Mouse (Mus musculus): ENCODE results near the gene Asb5. TPM values are rescaled to one million over a fixed set of nuclear protein-coding genes. Genes with fewer than 3 reads are reported as not detected.
A peak's percentile ranks its signal among the peaks of the same experiment; 100 is the strongest.

Gene Asb5
- polyA plus RNA-seq, 2 experiments = 0.18 to 1.2 TPM

DNA sequence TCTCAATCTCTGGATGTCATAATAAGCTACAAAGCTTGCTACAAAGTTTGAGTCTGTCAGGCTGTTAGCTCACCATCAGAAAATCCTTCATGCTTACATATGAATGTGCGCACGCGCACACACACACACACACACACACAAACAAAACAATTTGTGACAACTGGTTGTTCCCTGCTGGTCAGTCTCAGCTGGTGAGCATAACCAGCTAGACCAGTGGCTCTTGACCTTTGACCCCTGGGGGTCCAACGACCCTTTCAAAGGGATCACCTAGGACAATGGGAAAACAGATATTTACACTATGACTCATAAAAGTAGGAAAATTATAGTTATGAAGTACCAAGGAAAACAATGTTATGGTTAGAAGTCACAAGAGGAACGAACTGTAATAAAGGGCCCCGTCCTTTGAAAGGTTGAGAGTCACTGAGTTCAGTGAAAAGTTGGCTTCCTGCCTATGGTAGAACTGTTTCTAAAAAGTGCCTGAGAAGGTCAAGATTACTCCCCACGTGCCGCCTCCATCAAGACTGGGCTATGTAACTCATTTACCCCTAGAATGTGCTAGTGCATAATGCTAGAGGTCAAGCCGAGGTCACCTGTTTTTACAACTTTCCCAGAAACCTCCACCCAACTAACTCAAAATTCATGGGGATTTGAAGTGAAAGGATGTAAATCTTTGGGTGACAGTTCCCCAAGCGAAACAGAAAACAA lies 10.5 kb upstream of the Asb5 start:
- Histone ChIP-seq H3K27me3 (ENCODE audit: control insufficient read depth, insufficient read depth, low read length) (no peaks in the 10 kb centered on the region), H3K27ac (no peak overlapping the region), H3K9ac (replicated peaks) (no peak overlapping the region), H3K4me1 (replicated peaks; ENCODE audit: control insufficient read depth in 2 of 2, insufficient read depth in 2 of 2, low read length in 1 of 2) (peaks cover 3 to 7% of the 10 kb centered on the region in 2 experiments; a peak in 1 of 4 replicates), H3K4me3 (ENCODE audit: insufficient read depth in 1 of 2, low read depth in 2 of 2, low read length in 2 of 2) (no peak overlapping the region), H3K36me3 (replicated peaks; ENCODE audit: control insufficient read depth, insufficient read depth, low read depth) (peaks cover 6% of the 10 kb centered on the region), H3K9me3 (ENCODE audit: control insufficient read depth, low read length) (no peaks in the 10 kb centered on the region), H3K4me2 (ENCODE audit: low read depth) (no peak overlapping the region)
- ATAC-seq (ENCODE audit: insufficient read depth) (no peak), DNase-seq (ENCODE audit: low read depth in 3 of 3, low spot score in 3 of 3) (no peak)
- 74% methylated on average over 10 of the region's 10 CpGs for WGBS (ENCODE audit: insufficient replicate concordance)
- no peak for TF ChIP-seq CTCF (IDR thresholded peaks at IDR 0.05; ENCODE audit: low read depth)
- no peak for TF ChIP-seq EP300 (IDR thresholded peaks at IDR 0.05; ENCODE audit: low read depth)

- Histone ChIP-seq H3K4me2 (ENCODE audit: low read depth) (no peak overlapping the region), H3K27ac (no peak overlapping the region), H3K9ac (replicated peaks) (no peak overlapping the region), H3K4me1 (replicated peaks; ENCODE audit: control insufficient read depth in 2 of 2, insufficient read depth in 2 of 2, low read length in 1 of 2) (peaks cover 3 to 9% of the 10 kb centered on the region in 2 experiments; a peak in 2 of 4 replicates), H3K9me3 (ENCODE audit: control insufficient read depth, low read length) (no peaks in the 10 kb centered on the region), H3K36me3 (replicated peaks; ENCODE audit: control insufficient read depth, insufficient read depth, low read depth) (peaks cover 6% of the 10 kb centered on the region), H3K27me3 (ENCODE audit: control insufficient read depth, insufficient read depth, low read length) (no peaks in the 10 kb centered on the region), H3K4me3 (ENCODE audit: insufficient read depth in 1 of 2, low read depth in 2 of 2, low read length in 2 of 2) (no peak overlapping the region)
- WGBS (ENCODE audit: insufficient replicate concordance) = 62% methylated on average over 4 of the region's 4 CpGs
- no peak for ATAC-seq (ENCODE audit: insufficient read depth)
- TF ChIP-seq CTCF (IDR thresholded peaks at IDR 0.05; ENCODE audit: low read depth) (no peak), EP300 (IDR thresholded peaks at IDR 0.05; ENCODE audit: low read depth) (no peak)
- no peak for DNase-seq (ENCODE audit: low read depth in 3 of 3, low spot score in 3 of 3)
These were observed 8.9 kb upstream of the Asb5 start for GRCm38 (mm10) chr8:54520516-54520915.

DNA sequence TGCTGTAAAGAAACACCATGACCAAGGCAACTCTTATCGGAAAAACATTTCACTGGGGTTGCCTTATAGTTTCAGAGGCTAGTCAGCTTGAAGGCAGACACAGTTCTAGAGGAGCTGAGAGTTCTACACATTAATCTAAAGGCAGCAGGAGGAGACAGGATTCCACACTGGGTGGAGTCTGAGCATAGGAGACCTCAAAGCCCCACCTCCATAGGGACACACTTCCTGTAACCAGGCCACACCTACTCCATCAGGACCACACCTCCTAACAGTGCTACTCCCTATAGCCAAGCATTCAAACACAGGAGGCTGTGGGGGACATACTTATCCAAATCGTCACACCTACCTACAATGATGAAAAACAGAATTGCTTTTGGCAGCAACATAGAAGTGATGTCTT lies 3.8 kb upstream of the Asb5 start:
- Histone ChIP-seq H3K9me3 (ENCODE audit: control insufficient read depth, low read length) (no peaks in the 10 kb centered on the region), H3K36me3 (replicated peaks; ENCODE audit: control insufficient read depth, insufficient read depth, low read depth) (peaks cover 6% of the 10 kb centered on the region), H3K4me1 (replicated peaks; ENCODE audit: control insufficient read depth in 2 of 2, insufficient read depth in 2 of 2, low read length in 1 of 2) (peaks cover 8 to 23% of the 10 kb centered on the region in 2 experiments), H3K4me3 (ENCODE audit: insufficient read depth in 1 of 2, low read depth in 2 of 2, low read length in 2 of 2) (no peak overlapping the region), H3K9ac (replicated peaks) (no peak overlapping the region), H3K4me2 (ENCODE audit: low read depth) (no peak overlapping the region), H3K27ac (no peak overlapping the region), H3K27me3 (ENCODE audit: control insufficient read depth, insufficient read depth, low read length) (no peaks in the 10 kb centered on the region)
- DNase-seq (ENCODE audit: low read depth in 3 of 3, low spot score in 3 of 3) (peak; percentile 53 to 56 (median 56)), ATAC-seq (ENCODE audit: insufficient read depth) (peak; percentile 27)
- 69% methylated on average over 2 of the region's 2 CpGs for WGBS (ENCODE audit: insufficient replicate concordance)
- TF ChIP-seq EP300 (IDR thresholded peaks at IDR 0.05; ENCODE audit: low read depth) (no peak), CTCF (IDR thresholded peaks at IDR 0.05; ENCODE audit: low read depth) (no peak)

- no peak for TF ChIP-seq EP300 (IDR thresholded peaks at IDR 0.05; ENCODE audit: low read depth)
- no peak for TF ChIP-seq CTCF (IDR thresholded peaks at IDR 0.05; ENCODE audit: low read depth)
- Histone ChIP-seq H3K36me3 (replicated peaks; ENCODE audit: control insufficient read depth, insufficient read depth, low read depth) (peaks cover 6% of the 10 kb centered on the region), H3K9me3 (ENCODE audit: control insufficient read depth, low read length) (no peaks in the 10 kb centered on the region), H3K4me3 (ENCODE audit: insufficient read depth in 1 of 2, low read depth in 2 of 2, low read length in 2 of 2) (no peak overlapping the region), H3K9ac (replicated peaks) (no peak overlapping the region), H3K4me2 (ENCODE audit: low read depth) (no peak overlapping the region), H3K27ac (no peak overlapping the region), H3K4me1 (replicated peaks; ENCODE audit: control insufficient read depth in 2 of 2, insufficient read depth in 2 of 2, low read length in 1 of 2) (peaks cover 8 to 19% of the 10 kb centered on the region in 2 experiments), H3K27me3 (ENCODE audit: control insufficient read depth, insufficient read depth, low read length) (no peaks in the 10 kb centered on the region)
- DNase-seq (ENCODE audit: low read depth in 3 of 3, low spot score in 3 of 3) (no peak), ATAC-seq (ENCODE audit: insufficient read depth) (no peak)
- 92% methylated on average over 6 of the region's 6 CpGs for WGBS (ENCODE audit: insufficient replicate concordance)
These were observed 2.7 kb upstream of the Asb5 start for GRCm38 (mm10) chr8:54526700-54527099.

DNA sequence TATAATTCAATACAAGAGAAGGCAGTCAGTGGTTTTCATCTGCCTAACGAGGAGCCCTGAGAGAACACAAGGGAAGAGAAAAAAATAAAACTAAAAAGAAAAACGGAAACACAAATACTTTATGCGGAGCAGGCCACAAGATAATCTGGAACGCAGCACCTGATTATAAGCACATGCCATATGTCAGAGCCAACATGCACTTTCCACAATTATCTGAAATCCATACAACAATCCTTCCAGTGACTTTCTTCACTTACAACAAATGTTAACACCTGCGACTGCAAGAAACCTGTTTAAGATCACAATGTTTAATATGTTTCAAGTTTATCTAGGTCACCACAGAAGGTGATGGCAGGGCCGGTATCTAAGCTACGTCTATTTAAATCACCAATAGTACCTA lies 809 bp upstream of the Asb5 start:
- Histone ChIP-seq H3K36me3 (replicated peaks; ENCODE audit: control insufficient read depth, insufficient read depth, low read depth) (no peaks in the 10 kb centered on the region; the same call in 1 of the 2 replicates), H3K4me2 (ENCODE audit: low read depth) (peak overlapping the region; percentile 93), H3K27me3 (ENCODE audit: control insufficient read depth, insufficient read depth, low read length) (no peaks in the 10 kb centered on the region), H3K9me3 (ENCODE audit: control insufficient read depth, low read length) (no peaks in the 10 kb centered on the region), H3K4me3 (ENCODE audit: insufficient read depth in 1 of 2, low read depth in 2 of 2, low read length in 2 of 2) (peak overlapping the region; percentile 94 to 95; a peak in 3 of 4 replicates), H3K4me1 (replicated peaks; ENCODE audit: control insufficient read depth in 2 of 2, insufficient read depth in 2 of 2, low read length in 1 of 2) (peaks cover 8 to 19% of the 10 kb centered on the region in 2 experiments), H3K27ac (peak overlapping the region; percentile 42), H3K9ac (replicated peaks) (peak overlapping the region; percentile 91)
- ATAC-seq (ENCODE audit: insufficient read depth) (no peak), DNase-seq (ENCODE audit: low read depth in 3 of 3, low spot score in 3 of 3) (no peak)
- WGBS (ENCODE audit: insufficient replicate concordance) = 18% methylated on average over 7 of the region's 7 CpGs
- no peak for TF ChIP-seq CTCF (IDR thresholded peaks at IDR 0.05; ENCODE audit: low read depth)
- TF ChIP-seq EP300 (IDR thresholded peaks at IDR 0.05; ENCODE audit: low read depth) = no peak

Data from liver, embryonic 14.5 days (tissue).